Comparison of ENCODE assay signal across 18 mouse cellular contexts in the genomic region with DNA sequence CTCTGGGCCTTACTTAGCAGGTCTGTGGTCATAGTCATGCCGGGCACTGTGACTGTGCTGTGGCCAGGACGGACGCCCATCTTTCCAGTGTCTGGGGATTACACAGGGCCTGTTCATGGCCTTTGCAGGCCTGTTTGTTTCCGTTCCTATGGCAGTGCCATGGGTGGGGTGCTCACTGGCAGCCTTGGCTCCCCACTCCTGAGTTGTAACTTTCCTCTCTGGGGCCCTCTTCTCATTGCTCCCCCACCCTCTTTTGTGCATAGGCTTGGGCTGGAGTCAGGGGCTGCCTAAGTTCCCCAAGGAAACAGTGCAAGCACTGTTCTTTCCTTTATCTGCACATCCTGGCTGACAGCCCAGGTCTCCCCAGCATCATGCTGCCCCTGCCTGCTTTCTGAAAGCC.
DNase-seq lines count a peak whose midpoint lies in the region; ATAC-seq and TF ChIP-seq lines count a peak whose summit lies in the region.
"Had no signal": no experiment of that assay in that cellular context is flagged by ENCODE, and none has a peak within 500 bp of the region (broad histone marks: within the 10 kb centered on the region; RNA-seq: fewer than 3 reads in every experiment).

No protein-coding gene starts in this region.

- H3K9ac ChIP-seq in heart, embryonic 13.5 days, result no peak overlapping the region
- no peak overlapping the region for H3K9ac ChIP-seq in lung, embryonic 16.5 days (ENCODE audit: low read length)
- no peak overlapping the region for H3K9ac ChIP-seq in hindbrain, postnatal 0 days (replicated peaks; ENCODE audit: low read length)
- no peak overlapping the region for H3K9ac ChIP-seq in stomach, embryonic 16.5 days (ENCODE audit: low read length)
- H3K9ac ChIP-seq: heart, embryonic 15.5 days; limb, embryonic 15.5 days; neural tube, embryonic 12.5 days had no signal

- no peaks in the 10 kb centered on the region for H3K9me3 ChIP-seq in heart, embryonic 13.5 days
- no peaks in the 10 kb centered on the region for H3K9me3 ChIP-seq in lung, embryonic 16.5 days (ENCODE audit: control insufficient read depth, low read length)
- no peaks in the 10 kb centered on the region for H3K9me3 ChIP-seq in hindbrain, postnatal 0 days (ENCODE audit: low read length)
- H3K9me3 ChIP-seq in stomach, embryonic 16.5 days (replicated peaks; ENCODE audit: control insufficient read depth, low read length), result no peaks in the 10 kb centered on the region
- H3K9me3 ChIP-seq: heart, embryonic 15.5 days; limb, embryonic 15.5 days; neural tube, embryonic 12.5 days had no signal

- 63% methylated on average over 4 of the region's 4 CpGs for WGBS in heart, embryonic 13.5 days
- 83% methylated on average over 4 of the region's 4 CpGs for WGBS in lung, embryonic 16.5 days
- WGBS in hindbrain, postnatal 0 days, result 49% methylated on average over 4 of the region's 4 CpGs
- 71% methylated on average over 4 of the region's 4 CpGs for WGBS in stomach, embryonic 16.5 days

- no peak for ATAC-seq in heart, embryonic 13.5 days (ENCODE audit: extremely low read depth, insufficient number of reproducible peaks, low FRiP score, low TSS enrichment)
- 0 out of 2 replicates have a peak, but pooled peaks have one; percentile 15 for ATAC-seq in lung, embryonic 16.5 days (ENCODE audit: low read depth)
- peak; percentile 66 for ATAC-seq in hindbrain, postnatal 0 days
- ATAC-seq in stomach, embryonic 16.5 days (ENCODE audit: insufficient read depth, low FRiP score), result peak; percentile 25; the same call in 1 of the 2 replicates

- H3K4me2 ChIP-seq in heart, embryonic 13.5 days, result no peak overlapping the region
- H3K4me2 ChIP-seq in lung, embryonic 16.5 days (ENCODE audit: low read depth, low read length), result no peak overlapping the region
- H3K4me2 ChIP-seq in hindbrain, postnatal 0 days (ENCODE audit: low read depth, low read length), result no peak overlapping the region
- H3K4me2 ChIP-seq in stomach, embryonic 16.5 days (ENCODE audit: low read depth, low read length), result no peak overlapping the region
- H3K4me2 ChIP-seq: heart, embryonic 15.5 days; limb, embryonic 15.5 days; neural tube, embryonic 12.5 days had no signal

- H3K4me3 ChIP-seq in heart, embryonic 13.5 days, result no peak overlapping the region
- no peak overlapping the region for H3K4me3 ChIP-seq in lung, embryonic 16.5 days (ENCODE audit: low read length)
- H3K4me3 ChIP-seq in hindbrain, postnatal 0 days (ENCODE audit: low read length), result no peak overlapping the region
- H3K4me3 ChIP-seq in stomach, embryonic 16.5 days (replicated peaks; ENCODE audit: low read length), result no peak overlapping the region
- H3K4me3 ChIP-seq: erythroblast, embryonic 14.5 days; heart, embryonic 15.5 days; limb, embryonic 15.5 days; neural tube, embryonic 12.5 days had no signal

- DNase-seq in heart, adult 8-10 months (ENCODE audit: low spot score), result no peak
- no peak for DNase-seq in lung, postnatal 14 days
- DNase-seq in hindbrain, postnatal 0 days (ENCODE audit: low spot score), result peak; percentile 71
- DNase-seq in thymus, postnatal 0 days (ENCODE audit: low spot score), result no peak
- DNase-seq: adrenal gland, adult 8-10 months; B cell, adult 2 months; cerebellum, adult 11-12 months; cerebellum, postnatal 25 days; kidney, adult 8-10 months; kidney, postnatal 36 days; lung, postnatal 36 days had no signal

- peaks cover 39% of the 10 kb centered on the region for H3K27me3 ChIP-seq in heart, embryonic 13.5 days (replicated peaks)
- H3K27me3 ChIP-seq in lung, embryonic 16.5 days (ENCODE audit: control insufficient read depth, insufficient read depth, low read depth, low read length), result no peaks in the 10 kb centered on the region
- no peaks in the 10 kb centered on the region for H3K27me3 ChIP-seq in hindbrain, postnatal 0 days (ENCODE audit: insufficient read depth, low read length)
- H3K27me3 ChIP-seq in stomach, embryonic 16.5 days (ENCODE audit: control insufficient read depth, insufficient read depth, low read length), result no peaks in the 10 kb centered on the region
- H3K27me3 ChIP-seq: limb, embryonic 15.5 days had no signal

- peaks cover 6% of the 10 kb centered on the region for H3K4me1 ChIP-seq in heart, embryonic 13.5 days
- peaks cover 8% of the 10 kb centered on the region for H3K4me1 ChIP-seq in lung, embryonic 16.5 days (replicated peaks; ENCODE audit: control insufficient read depth, insufficient read depth, low read length)
- H3K4me1 ChIP-seq in hindbrain, postnatal 0 days (ENCODE audit: insufficient read depth, low read length), result peaks cover 10% of the 10 kb centered on the region; the same call in 1 of the 2 replicates
- H3K4me1 ChIP-seq in stomach, embryonic 16.5 days (ENCODE audit: control insufficient read depth, insufficient read depth, low read length), result no peaks in the 10 kb centered on the region
- H3K4me1 ChIP-seq: neural tube, embryonic 12.5 days had no signal

- H3K36me3 ChIP-seq in heart, embryonic 13.5 days, result no peaks in the 10 kb centered on the region
- no peaks in the 10 kb centered on the region for H3K36me3 ChIP-seq in lung, embryonic 16.5 days (ENCODE audit: control insufficient read depth, insufficient read depth, low read length)
- no peaks in the 10 kb centered on the region for H3K36me3 ChIP-seq in hindbrain, postnatal 0 days (ENCODE audit: insufficient read depth, low read length)
- H3K36me3 ChIP-seq in stomach, embryonic 16.5 days (ENCODE audit: control insufficient read depth, insufficient read depth, low read length), result no peaks in the 10 kb centered on the region
- H3K36me3 ChIP-seq: heart, embryonic 15.5 days; limb, embryonic 15.5 days; neural tube, embryonic 12.5 days had no signal

- H3K27ac ChIP-seq in heart, embryonic 13.5 days (replicated peaks), result peak overlapping the region; percentile 34; the same call in 1 of the 2 replicates
- no peak overlapping the region for H3K27ac ChIP-seq in lung, embryonic 16.5 days (ENCODE audit: low read length)
- H3K27ac ChIP-seq in hindbrain, postnatal 0 days, result peak overlapping the region; percentile 59; the same call in 1 of the 2 replicates
- H3K27ac ChIP-seq in stomach, embryonic 16.5 days (ENCODE audit: low read length), result no peak overlapping the region
- H3K27ac ChIP-seq: heart, embryonic 15.5 days; limb, embryonic 15.5 days; neural tube, embryonic 12.5 days had no signal

- no peak for TF ChIP-seq CTCF in hindbrain, postnatal 0 days (IDR thresholded peaks at IDR 0.05; ENCODE audit: low read depth)

Comparison
In these comparisons a context has a peak if more than half of its experiments do, and no peak if none do; other contexts are left out.
1. H3K27ac ChIP-seq: peak in heart, embryonic 13.5 days (single experiment) and hindbrain, postnatal 0 days (single experiment); none in lung, embryonic 16.5 days (single experiment) and stomach, embryonic 16.5 days (single experiment).